Mouse (Mus musculus): ENCODE results near the gene Gimap9.

DNA sequence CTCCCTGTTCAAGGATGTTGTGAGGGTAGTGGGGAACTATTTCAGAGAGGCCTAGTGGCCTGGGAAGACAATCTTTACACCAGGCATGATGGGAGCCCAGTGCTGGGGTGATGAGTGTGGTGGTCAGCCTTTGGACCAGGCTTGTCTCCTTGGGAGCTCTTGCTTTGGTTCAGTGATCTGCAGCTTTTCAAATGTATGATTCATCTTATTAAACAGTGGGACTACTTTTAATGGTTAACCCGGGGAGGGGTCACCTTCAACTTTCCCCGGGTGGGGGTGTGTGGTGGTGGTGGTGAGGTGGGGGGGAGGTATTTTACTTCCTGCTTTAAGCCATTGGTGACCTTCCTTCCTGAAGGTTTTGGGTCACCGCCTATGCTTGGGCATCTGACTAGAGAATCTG is 47.6 kb upstream of the Gimap9 start:
- TF ChIP-seq CTCF (IDR thresholded peaks at IDR 0.05; ENCODE audit: extremely low read depth, insufficient read depth, low read length), result no peak
- TF ChIP-seq POLR2A (IDR thresholded peaks at IDR 0.05; ENCODE audit: extremely low read depth, insufficient read depth, low read length), result no peak
